Mouse (Mus musculus): Measurements from ENCODE around the gene Hba-a2.

DNA sequence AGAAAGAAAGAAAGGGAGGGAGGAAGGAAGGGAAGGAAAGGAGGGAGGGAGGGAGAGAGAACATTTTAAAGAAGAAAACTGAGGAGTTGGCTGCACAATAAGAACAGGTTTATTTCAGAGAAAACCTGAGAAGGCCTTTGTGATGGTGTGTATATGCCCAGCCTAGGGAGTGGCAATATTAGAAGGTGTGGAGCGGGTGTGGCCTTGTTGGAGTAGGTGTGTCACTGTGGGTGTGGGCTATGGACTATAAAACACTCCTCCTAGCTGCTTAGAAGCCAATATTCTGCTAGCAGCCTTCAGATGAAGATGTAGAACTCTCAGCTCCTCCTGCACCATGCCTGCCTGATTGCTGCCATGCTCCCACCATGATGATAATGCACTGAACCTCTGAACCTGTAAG lies 47.1 kb downstream of the Hba-a2 start:
- TF ChIP-seq CTCF (IDR thresholded peaks at IDR 0.05; ENCODE audit: insufficient read depth, low read depth, low read length) (no peak), POLR2A (IDR thresholded peaks at IDR 0.05; ENCODE audit: insufficient read depth, low read depth, low read length) (no peak)
